Mouse (Mus musculus) cerebellum, postnatal 25 days (tissue): Measurements from ENCODE around the gene Ddx31.

Experiments
- DNase-seq, 2 experiments: peaks; one replicate each; pipeline ENCODE4 v3.0.0; 2021; ENCODE audit warnings: mixed read lengths in 2 of 2

Ddx31 gene

GRCm38 (mm10) chr2:28912961-28913360 lies 72.8 kb downstream of the Ddx31 start:
- no peak for DNase-seq

DNA sequence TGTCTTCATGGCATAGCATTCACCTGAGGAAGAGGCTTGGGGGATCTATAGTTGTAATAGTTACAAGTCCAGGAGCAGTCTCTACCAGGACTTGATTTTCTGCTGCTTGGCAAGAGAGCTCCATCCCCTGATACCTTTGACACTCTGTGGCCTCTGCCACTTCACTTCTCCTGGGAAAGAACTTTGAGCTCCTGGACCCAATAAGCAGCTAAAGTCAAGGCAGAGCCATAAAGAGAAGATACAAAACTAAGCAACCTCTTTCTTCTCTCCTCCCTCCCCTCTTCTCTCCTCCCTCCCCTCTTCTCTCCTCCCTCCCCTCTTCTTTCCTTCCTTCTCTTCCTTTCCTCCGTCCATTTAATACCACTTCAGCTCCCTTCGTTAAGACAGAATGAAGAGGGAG lies 73.9 kb downstream of the Ddx31 start:
- no peak for DNase-seq

DNA sequence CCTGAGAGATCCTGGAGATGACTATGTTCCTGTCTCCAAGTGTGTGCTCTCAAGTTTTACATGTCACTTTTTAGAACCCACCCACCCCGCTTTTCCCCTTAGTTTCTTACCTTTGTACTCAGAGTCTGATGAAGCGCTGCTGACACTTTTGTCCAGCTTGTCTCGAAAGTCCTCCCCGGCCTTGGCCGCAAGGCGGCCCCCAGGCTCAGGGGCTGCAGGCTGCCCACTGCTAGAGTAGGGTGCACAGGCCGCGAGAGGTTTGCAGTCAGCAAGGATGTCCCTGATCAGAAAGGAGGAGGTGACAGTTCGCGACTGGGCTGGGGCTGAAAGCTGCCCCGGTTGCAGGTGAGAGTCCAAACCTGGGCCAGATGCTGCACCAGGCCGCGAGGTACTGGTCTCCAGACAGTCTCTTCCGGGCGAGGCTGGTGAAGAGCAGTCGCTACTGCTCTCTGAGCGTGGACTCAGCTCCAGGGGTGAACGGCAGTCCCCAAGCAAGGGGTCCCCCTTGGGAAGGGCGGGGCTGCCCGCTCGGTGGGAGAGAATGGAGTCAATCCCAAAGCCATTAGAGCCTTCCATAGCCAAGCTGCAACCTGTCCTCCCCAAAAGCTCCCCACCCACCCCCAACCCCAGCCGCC lies 75.0 kb downstream of the Ddx31 start:
- DNase-seq, result peak; percentile 37

- peak; percentile 72 to 73 for DNase-seq
Observed at GRCm38 (mm10) chr2:28915768-28916512, 75.7 kb downstream of the Ddx31 start.

GRCm38 (mm10) chr2:28916513-28916865 lies 76.3 kb downstream of the Ddx31 start, which contains the start of gene Barhl1:
Gene Barhl1, minus strand, starts transcription at chr2:28916668.
- peak; percentile 67 to 77 for DNase-seq

DNA sequence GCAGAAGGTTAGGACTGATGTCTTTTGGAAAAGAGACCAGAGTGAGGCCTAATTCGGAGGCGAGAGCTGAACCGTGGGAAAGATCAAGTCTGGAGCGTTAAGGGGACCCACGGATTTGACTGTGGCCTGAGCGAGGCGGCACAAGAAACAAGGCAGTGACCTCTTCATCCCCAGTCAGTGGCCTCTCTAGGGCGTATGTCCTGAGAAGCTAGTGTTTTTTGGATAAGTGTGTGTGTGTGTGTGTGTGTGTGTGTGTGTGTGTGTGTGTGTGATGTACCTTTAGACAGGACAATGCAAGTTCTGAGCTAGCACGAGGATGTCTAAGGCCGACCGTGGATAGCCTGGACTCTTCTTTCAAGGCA lies 76.9 kb downstream of the Ddx31 start:
- DNase-seq, result no peak

- DNase-seq, result peak; percentile 66
Observed at GRCm38 (mm10) chr2:28917518-28918361, 77.5 kb downstream of the Ddx31 start.

DNA sequence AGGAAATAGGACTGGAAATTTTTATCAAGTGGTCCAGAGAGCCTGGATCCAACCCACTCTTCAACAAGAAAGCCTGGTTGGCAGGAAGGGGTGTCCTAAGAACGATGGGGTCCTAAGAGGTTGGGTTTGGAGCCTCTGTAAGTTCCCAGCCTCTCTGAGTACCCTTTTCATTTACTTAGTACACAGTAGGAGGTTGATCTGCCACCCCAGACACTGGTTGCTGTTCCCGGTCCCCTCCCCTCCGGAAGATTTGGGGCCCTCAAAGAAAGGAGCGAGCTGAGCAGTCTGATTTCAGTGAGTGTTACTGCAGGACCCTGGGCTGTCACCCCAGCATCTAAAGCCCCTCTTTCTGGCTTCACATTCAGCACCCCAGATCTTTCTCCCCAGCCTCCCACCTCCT lies 78.8 kb downstream of the Ddx31 start:
- DNase-seq, result no peak

- peak; percentile 83 to 90 for DNase-seq
Observed at GRCm38 (mm10) chr2:28923912-28924311, 83.7 kb downstream of the Ddx31 start.

GRCm38 (mm10) chr2:28930571-28930970 lies 90.4 kb downstream of the Ddx31 start:
- DNase-seq, result no peak

- no peak for DNase-seq
Observed at GRCm38 (mm10) chr2:28938997-28939396, 98.8 kb downstream of the Ddx31 start.

- no peak for DNase-seq
Observed at GRCm38 (mm10) chr2:28943666-28944516, 103.7 kb downstream of the Ddx31 start.

- no peak for DNase-seq
Observed at GRCm38 (mm10) chr2:28945388-28945787, 105.2 kb downstream of the Ddx31 start.

DNA sequence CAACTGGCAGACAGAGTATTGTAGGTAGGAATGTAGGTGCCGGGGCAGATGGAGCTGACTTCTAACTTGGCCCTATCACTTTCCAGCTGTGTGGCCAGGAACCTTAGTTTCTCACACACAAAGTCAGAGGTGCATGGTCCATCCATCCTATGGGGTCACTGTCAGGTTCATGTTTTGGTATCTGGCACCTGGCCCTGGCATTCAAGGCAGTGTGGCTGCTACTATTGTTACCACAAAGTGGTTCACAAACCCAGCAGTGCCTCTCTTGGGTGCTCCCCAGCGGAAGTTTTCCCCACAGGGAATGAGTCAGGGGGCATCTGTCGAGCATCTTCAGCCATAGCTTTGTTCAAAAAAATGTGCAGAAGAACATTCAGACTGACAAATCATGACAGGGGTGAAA lies 106.1 kb downstream of the Ddx31 start:
- no peak for DNase-seq

GRCm38 (mm10) chr2:28952981-28953380 lies 112.8 kb downstream of the Ddx31 start:
- DNase-seq, result no peak

DNA sequence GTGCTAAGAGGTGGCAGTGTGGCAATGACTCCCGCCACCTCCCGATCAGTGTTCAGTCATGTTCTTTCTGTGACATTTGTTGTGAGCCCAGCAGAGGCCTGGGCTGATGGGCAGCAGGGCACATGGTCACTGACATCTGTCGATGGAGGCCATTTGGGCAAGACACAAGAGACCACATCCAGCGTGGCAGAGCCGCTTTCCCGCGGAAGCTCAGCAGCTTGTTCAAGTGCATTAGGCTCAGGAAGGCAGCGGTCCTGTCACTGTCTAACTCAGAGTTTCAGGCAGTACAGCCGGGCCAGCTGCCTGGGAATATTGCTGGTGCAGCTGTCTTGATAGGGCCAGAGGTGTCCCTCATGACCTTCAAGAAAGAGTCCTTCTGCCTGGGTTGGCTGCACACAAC lies 114.4 kb downstream of the Ddx31 start:
- DNase-seq, result no peak
